Mouse (Mus musculus) adrenal gland, adult 8-10 months (tissue): ENCODE measurements around the gene Phrf1. TPM values are rescaled to one million over a fixed set of nuclear protein-coding genes. Genes with fewer than 3 reads are reported as not detected.
A peak's percentile ranks its signal among the peaks of the same experiment; 100 is the strongest.

Source experiments
- DNase-seq: peaks from one replicate; pipeline ENCODE4 v3.0.0; 2022
- total RNA-seq, 4 experiments: library from RNA; stranded (reverse); gene quantifications; 2 replicates each; pipeline ENCODE4 v1.2.4; 2022

The Phrf1 gene
- total RNA-seq, 4 experiments from 2014 or later: 79.8 to 92.9 (median 84.3) TPM

GRCm38 (mm10) chr7:141261480-141261879, 32.9 kb downstream of the Phrf1 start:
- DNase-seq: no peak

- DNase-seq: no peak
These were observed 35.1 kb downstream of the Phrf1 start for GRCm38 (mm10) chr7:141263640-141264039.

GRCm38 (mm10) chr7:141264041-141264700, 35.6 kb downstream of the Phrf1 start:
- DNase-seq: no peak

GRCm38 (mm10) chr7:141264761-141265410, 36.3 kb downstream of the Phrf1 start:
- DNase-seq: no peak

- no peak for DNase-seq
These were observed 36.8 kb downstream of the Phrf1 start for GRCm38 (mm10) chr7:141265411-141265738.

GRCm38 (mm10) chr7:141265739-141266561, 37.4 kb downstream of the Phrf1 start, which contains the start of gene Irf7:
Gene Irf7, minus strand, starts transcription at chr7:141266481.
- DNase-seq: peak; percentile 70

GRCm38 (mm10) chr7:141268466-141269272, 40.1 kb downstream of the Phrf1 start:
- DNase-seq: no peak

- no peak for DNase-seq
These were observed 40.6 kb downstream of the Phrf1 start for GRCm38 (mm10) chr7:141269273-141269545.

GRCm38 (mm10) chr7:141270631-141271030, 42.0 kb downstream of the Phrf1 start:
- DNase-seq: no peak

- no peak for DNase-seq
These were observed 46.8 kb downstream of the Phrf1 start for GRCm38 (mm10) chr7:141275356-141275755.

GRCm38 (mm10) chr7:141276546-141276945, 48.0 kb downstream of the Phrf1 start, which contains the start of gene Cdhr5:
Gene Cdhr5, minus strand, starts transcription at chr7:141276786.
- no peak for DNase-seq

- DNase-seq: no peak
These were observed 49.4 kb downstream of the Phrf1 start for GRCm38 (mm10) chr7:141277701-141278678.

GRCm38 (mm10) chr7:141278766-141279590, 50.4 kb downstream of the Phrf1 start, which contains the start of gene Sct:
Gene Sct, minus strand, starts transcription at chr7:141279133.
- DNase-seq: no peak

- DNase-seq: no peak
These were observed 52.9 kb downstream of the Phrf1 start for GRCm38 (mm10) chr7:141281442-141281841.

- no peak for DNase-seq
These were observed 54.2 kb downstream of the Phrf1 start for GRCm38 (mm10) chr7:141282756-141283155.

- DNase-seq: no peak
These were observed 59.5 kb downstream of the Phrf1 start for GRCm38 (mm10) chr7:141288042-141288441.

- no peak for DNase-seq
These were observed 63.5 kb downstream of the Phrf1 start, which contains the start of gene Drd4 for GRCm38 (mm10) chr7:141291921-141292582. Gene Drd4, plus strand, starts transcription at chr7:141292006.

- DNase-seq: no peak
These were observed 64.2 kb downstream of the Phrf1 start for GRCm38 (mm10) chr7:141292583-141293388.
